Mouse (Mus musculus): ENCODE results near the gene 0610037L13Rik. TPM values are rescaled to one million over a fixed set of nuclear protein-coding genes. Genes with fewer than 3 reads are reported as not detected.
A peak's percentile ranks its signal among the peaks of the same experiment; 100 is the strongest.

Gene 0610037L13Rik
- total RNA-seq, 4 experiments from 2014 or later, result 75.0 to 83.5 (median 78.4) TPM

GRCm38 (mm10) chr4:107921152-107921695 is 31.6 kb downstream of the 0610037L13Rik start:
- peak; percentile 63 for DNase-seq

- DNase-seq, result peak; percentile 20
These were observed 32.3 kb downstream of the 0610037L13Rik start for GRCm38 (mm10) chr4:107921952-107922351.

GRCm38 (mm10) chr4:107923145-107923802 is 33.7 kb downstream of the 0610037L13Rik start, which contains the start of gene Cpt2:
Cpt2 (minus strand) TSS chr4:107923610.
- peak; percentile 94 for DNase-seq

GRCm38 (mm10) chr4:107923803-107924194 is 34.2 kb downstream of the 0610037L13Rik start:
- DNase-seq, result no peak

- no peak for DNase-seq
These were observed 38.7 kb downstream of the 0610037L13Rik start for GRCm38 (mm10) chr4:107928269-107928668.

- DNase-seq, result no peak
These were observed 39.1 kb downstream of the 0610037L13Rik start for GRCm38 (mm10) chr4:107928726-107929125.

- no peak for DNase-seq
These were observed 41.8 kb downstream of the 0610037L13Rik start for GRCm38 (mm10) chr4:107931453-107931852.

- no peak for DNase-seq
These were observed 43.6 kb downstream of the 0610037L13Rik start for GRCm38 (mm10) chr4:107933239-107933638.

GRCm38 (mm10) chr4:107935254-107935653 is 45.6 kb downstream of the 0610037L13Rik start:
- no peak for DNase-seq

GRCm38 (mm10) chr4:107937338-107937737 is 47.7 kb downstream of the 0610037L13Rik start:
- no peak for DNase-seq

- DNase-seq, result no peak
These were observed 48.5 kb downstream of the 0610037L13Rik start for GRCm38 (mm10) chr4:107938124-107938523.

- DNase-seq, result no peak
These were observed 53.1 kb downstream of the 0610037L13Rik start for GRCm38 (mm10) chr4:107942741-107943140.

- DNase-seq, result no peak
These were observed 54.5 kb downstream of the 0610037L13Rik start for GRCm38 (mm10) chr4:107944141-107944540.

Other genes starting within 250 kb of the 0610037L13Rik start
- not detected for gene Dmrtb1, start 205.6 kb upstream of the 0610037L13Rik start, total RNA-seq (2022)
- gene Lrp8, start 87.6 kb upstream of the 0610037L13Rik start, total RNA-seq (2022), result 10 to 100 TPM in 1 of 4 experiments, 1 to 10 TPM in 3; 7.2 to 12.5 (median 8.8) TPM
- gene Magoh, start 10.1 kb upstream of the 0610037L13Rik start, total RNA-seq (2022), result 10 to 100 TPM; 61.8 to 73.5 (median 71.9) TPM
- gene Cpt2, start 33.8 kb downstream of the 0610037L13Rik start, total RNA-seq (2022), result 100 to 1,000 TPM in 3 of 4 experiments, 10 to 100 TPM in 1; 92.3 to 198 (median 141) TPM
- under 1 TPM; 0.35 to 0.73 (median 0.49) TPM for gene Slc1a7, start 78.5 kb downstream of the 0610037L13Rik start, total RNA-seq (2022)
- gene Podn, start 206.6 kb downstream of the 0610037L13Rik start, total RNA-seq (2022), result 10 to 100 TPM in 2 of 4 experiments, 1 to 10 TPM in 2; 7.6 to 17.0 (median 11.0) TPM

Measured in adrenal gland, adult 8-10 months (tissue).